Mouse (Mus musculus): Measurements from ENCODE around the gene Shd. TPM values are rescaled to one million over a fixed set of nuclear protein-coding genes. Genes with fewer than 3 reads are reported as not detected.
A peak's percentile ranks its signal among the peaks of the same experiment; 100 is the strongest.

The Shd gene
- total RNA-seq, 2 experiments from 2014 or later: 34.0 to 42.4 TPM

DNA sequence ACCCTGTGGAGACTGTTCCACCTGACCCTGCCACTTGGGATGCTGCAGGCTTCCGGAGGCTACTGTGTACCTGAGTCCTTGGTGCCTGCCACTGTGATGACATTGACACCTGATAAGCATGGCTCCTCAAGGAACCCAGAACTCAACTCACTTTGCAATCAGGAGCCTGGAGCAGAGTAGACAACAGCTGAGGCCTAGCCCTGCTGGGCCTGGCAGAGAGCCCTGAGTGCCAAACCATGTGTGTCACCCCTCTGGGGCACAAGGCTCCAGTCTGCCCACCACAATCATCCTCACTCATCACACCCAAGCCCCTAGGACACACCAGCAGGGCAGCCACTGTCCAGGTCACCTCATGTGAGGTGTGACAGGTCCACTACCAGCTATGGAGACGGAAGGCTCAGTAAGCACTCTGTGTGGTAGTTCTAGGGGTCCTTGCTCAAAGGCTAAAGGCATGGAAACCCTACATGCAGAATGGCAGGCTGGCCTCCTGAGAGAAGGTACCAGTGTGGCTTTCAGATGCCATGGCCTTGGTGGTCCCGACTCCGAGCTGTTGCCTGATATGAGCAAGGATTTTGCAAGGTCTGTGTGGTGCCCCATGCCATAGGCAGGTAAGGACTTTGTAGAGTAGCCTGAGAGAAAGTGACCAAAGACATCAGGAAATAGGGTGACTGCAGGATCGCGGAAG, 50.3 kb downstream of the Shd start:
- DNase-seq (ENCODE audit: low spot score in 2 of 2): no peak
- intact Hi-C loops (cut with DNase I): no loop called here

DNA sequence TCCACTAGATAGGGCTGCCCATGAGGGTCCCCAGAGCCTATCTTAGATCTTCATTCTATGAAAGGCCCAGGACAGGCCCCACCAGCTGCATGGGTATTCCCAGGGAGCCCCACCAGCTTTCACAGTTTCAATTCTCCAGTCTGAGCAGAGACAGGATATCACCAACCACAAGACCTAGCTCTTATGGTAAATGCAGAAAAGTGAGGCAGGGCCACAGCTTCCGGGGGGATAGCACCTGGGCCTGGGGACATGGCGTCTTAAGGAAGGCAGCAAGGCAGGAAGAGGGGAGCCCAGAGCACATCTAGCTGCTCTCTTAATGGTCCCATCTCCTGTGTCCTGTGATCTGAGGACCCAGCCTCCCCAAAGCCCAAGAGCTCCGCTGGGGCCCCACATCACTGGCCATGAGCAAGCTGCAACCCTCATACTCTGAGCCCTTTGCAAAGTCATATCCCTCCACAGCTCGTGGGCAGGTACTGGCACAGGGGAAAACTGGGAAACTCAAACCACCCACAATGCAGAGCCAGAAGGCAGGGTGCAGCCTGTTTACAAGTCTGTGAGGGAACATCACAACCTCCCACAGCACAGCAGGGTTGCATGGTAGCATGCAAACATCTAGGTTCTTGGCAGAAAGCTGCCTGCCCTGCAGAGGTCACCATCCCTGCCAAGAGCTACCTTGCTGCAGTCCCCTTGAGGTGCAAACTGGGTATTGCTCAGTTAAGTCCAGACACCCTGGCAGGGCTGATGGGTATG, 51.1 kb downstream of the Shd start:
- DNase-seq (ENCODE audit: low spot score in 2 of 2): peak; percentile 76 to 78
- intact Hi-C loops (cut with DNase I): no loop called here

DNA sequence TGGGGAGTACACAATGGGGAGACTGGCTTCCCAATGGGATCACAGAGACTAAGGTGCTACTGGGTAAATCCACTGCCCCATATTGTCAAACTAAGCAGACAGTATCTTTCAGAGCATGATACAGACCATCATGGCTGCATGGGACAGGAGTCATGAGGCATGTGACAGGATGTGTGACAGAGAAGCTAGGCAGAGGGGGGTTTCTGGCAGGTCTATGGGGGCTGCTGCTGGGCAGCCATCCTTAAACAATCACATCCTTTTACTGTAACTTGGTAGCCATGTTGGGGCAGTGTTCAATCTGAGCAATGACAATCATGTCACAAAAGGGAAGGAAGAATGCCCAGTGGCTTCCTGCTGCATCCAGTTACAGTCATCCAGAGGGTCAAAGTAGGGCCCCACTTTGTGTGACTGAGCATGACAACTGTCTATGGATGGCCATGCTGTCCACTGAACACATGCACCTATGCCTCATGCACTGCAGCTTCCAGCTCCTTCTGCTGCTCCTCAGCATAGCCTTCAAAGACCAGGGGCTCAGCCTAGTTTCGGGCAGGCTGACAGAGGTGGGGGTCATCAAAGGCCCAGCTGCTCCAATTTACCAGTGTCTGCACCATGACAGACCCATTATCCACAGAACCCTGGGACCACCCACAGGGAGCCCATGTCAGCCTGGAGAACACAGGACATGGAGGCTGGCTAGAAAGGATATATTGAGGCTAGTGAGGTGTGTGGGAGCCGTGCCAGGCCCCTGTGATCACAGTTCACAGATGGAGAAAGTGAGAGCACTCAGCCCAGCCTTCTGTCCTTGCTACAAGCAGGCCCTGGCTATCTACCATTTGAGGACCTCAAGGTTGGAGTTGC, 52.1 kb downstream of the Shd start:
- no peak for DNase-seq (ENCODE audit: low spot score in 2 of 2)
- intact Hi-C loops (cut with DNase I): no loop called here

DNA sequence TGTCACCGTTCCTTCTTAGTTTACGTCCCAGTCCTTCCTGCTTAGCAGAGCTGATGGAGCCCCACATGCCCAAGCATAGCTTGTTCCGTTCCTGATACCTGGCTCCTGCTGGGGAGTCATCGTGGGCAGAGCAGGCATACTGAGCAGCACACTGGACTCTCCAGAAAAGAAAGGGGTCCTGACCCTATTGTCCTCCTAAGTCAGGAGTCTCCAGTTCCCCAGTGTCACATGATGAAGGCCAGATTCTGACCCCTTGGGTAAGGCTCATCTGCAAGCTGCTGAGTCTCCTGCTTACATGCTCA, 52.7 kb downstream of the Shd start:
- no peak for DNase-seq (ENCODE audit: low spot score in 2 of 2)
- intact Hi-C loops (cut with DNase I): no loop called here

DNA sequence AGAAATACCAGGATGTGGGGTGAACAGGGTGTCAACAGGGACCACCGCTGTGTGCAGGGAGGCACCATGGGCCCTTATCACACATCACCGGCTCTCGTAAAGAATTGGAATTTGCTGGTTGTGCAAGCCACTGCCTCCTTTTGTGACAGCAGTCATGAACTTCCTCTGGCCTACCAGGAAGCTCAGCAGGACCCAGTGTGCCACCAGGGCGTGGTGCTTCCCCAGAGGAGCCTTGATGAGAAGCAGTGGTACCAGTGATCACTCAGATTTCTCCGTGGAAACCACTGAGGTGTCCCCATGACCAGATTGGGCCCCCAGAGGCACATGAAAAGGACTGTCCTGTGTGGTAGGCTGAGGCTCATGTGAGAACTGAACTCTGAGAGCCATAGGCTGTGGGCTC, 53.1 kb downstream of the Shd start:
- intact Hi-C loops (cut with DNase I): no loop called here
- no peak for DNase-seq (ENCODE audit: low spot score in 2 of 2)

DNA sequence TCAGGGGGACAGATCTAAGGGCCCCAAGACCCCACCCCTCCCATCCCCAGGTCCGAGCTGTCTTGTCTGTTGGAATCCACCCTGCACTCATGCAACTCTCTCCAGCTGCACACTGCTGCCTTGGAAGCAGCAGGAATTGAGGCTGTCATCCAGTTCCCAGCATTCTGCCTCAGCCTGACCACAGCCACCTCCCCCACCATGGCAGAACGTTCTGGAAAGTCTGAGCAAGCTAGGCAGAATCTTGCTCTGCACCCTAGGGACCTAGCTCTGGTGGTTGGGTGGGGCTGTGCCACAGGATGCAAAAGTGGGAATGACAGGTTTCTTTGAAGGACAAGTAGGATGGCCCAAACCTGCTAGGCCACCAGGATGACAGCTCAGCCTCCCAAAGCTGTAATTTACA, 54.2 kb downstream of the Shd start:
- no peak for DNase-seq (ENCODE audit: low spot score in 2 of 2)
- intact Hi-C loops (cut with DNase I): no loop called here

DNA sequence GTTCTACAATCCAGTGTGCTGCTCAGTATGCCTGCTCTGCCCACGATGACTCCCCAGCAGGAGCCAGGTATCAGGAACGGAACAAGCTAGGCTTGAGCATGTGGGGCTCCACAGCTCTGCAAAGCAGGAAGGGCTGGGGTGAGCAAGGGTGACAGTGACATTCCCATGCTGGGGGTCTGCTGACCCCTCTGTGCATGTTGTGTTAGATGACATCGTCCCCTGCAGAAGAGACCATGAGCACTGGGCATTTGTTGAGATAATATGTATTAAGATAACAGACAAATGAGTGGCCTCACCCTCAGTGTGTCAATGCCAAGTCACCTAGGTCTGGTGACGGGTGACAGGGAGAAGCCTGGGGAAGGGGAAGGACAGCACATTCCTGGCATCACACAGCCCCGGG, 54.7 kb downstream of the Shd start:
- intact Hi-C loops (cut with DNase I): no loop called here
- DNase-seq (ENCODE audit: low spot score in 2 of 2): no peak

Other genes starting within 250 kb of the Shd start
- under 1 TPM in 1 of 2 experiments, not detected in 1; 0.11 TPM for gene Adgre4, start 220.5 kb upstream of the Shd start, total RNA-seq (2021)
- 1 to 10 TPM; 6.4 to 6.8 TPM for gene Zfp119a, start 91.5 kb upstream of the Shd start, total RNA-seq (2021)
- gene Zfp959, start 78.4 kb upstream of the Shd start, total RNA-seq (2021): 1 to 10 TPM; 6.5 to 7.7 TPM
- gene Zfp119b, start 21.0 kb upstream of the Shd start, total RNA-seq (2021): 1 to 10 TPM; 3.5 to 3.8 TPM
- gene Ebi3, start 17.8 kb upstream of the Shd start, total RNA-seq (2021): 1 to 10 TPM; 1.9 to 2.0 TPM
- gene Yju2, start 11.4 kb upstream of the Shd start, total RNA-seq (2021): 10 to 100 TPM; 14.1 to 15.8 TPM
- 10 to 100 TPM; 75.0 to 97.4 TPM for gene Fsd1, start 16.0 kb downstream of the Shd start, total RNA-seq (2021)
- 1 to 10 TPM; 2.3 to 3.1 TPM for gene Stap2, start 35.1 kb downstream of the Shd start, total RNA-seq (2021)
- 100 to 1,000 TPM in 1 of 2 experiments, 10 to 100 TPM in 1; 92.7 to 105 TPM for gene Mpnd, start 35.2 kb downstream of the Shd start, total RNA-seq (2021)
- gene Sh3gl1, start 66.2 kb downstream of the Shd start, total RNA-seq (2021): 10 to 100 TPM; 39.3 to 45.1 TPM
- 1 to 10 TPM; 2.2 to 2.7 TPM for gene Chaf1a, start 70.0 kb downstream of the Shd start, total RNA-seq (2021)
- 10 to 100 TPM; 87.9 to 94.9 TPM for gene Ubxn6, start 104.6 kb downstream of the Shd start, total RNA-seq (2021)
- 100 to 1,000 TPM in 1 of 2 experiments, 10 to 100 TPM in 1; 95.2 to 109 TPM for gene Hdgfl2, start 109.2 kb downstream of the Shd start, total RNA-seq (2021)
- 1 to 10 TPM; 2.9 to 6.4 TPM for gene Plin4, start 139.3 kb downstream of the Shd start, total RNA-seq (2021)
- under 1 TPM; 0.59 to 0.99 TPM for gene Plin5, start 147.1 kb downstream of the Shd start, total RNA-seq (2021)
- gene Lrg1, start 151.5 kb downstream of the Shd start, total RNA-seq (2021): 1 to 10 TPM; 4.2 to 5.4 TPM
- 100 to 1,000 TPM; 131 to 144 TPM for gene Sema6b, start 169.9 kb downstream of the Shd start, total RNA-seq (2021)
- 1 to 10 TPM; 7.9 to 8.5 TPM for gene Tnfaip8l1, start 192.0 kb downstream of the Shd start, total RNA-seq (2021)
- gene Mydgf, start 213.5 kb downstream of the Shd start, total RNA-seq (2021): 10 to 100 TPM; 39.7 to 43.9 TPM
- gene Dpp9, start 248.4 kb downstream of the Shd start, total RNA-seq (2021): 10 to 100 TPM; 68.7 to 72.1 TPM